Mouse (Mus musculus) CH12.LX (cell line): Measurements from ENCODE around the gene Pxk. TPM values are rescaled to one million over a fixed set of nuclear protein-coding genes. Genes with fewer than 3 reads are reported as not detected.

Source experiments
- DNase-seq: peaks from one replicate; pipeline ENCODE4 v3.0.0-alpha.2; 2013; ENCODE audit errors: extremely low read depth
- H3K27ac ChIP-seq: 2 replicates; pipeline ENCODE4 v1.5.1; 2012; ENCODE audit warnings: low read depth, mild to moderate bottlenecking, control low read depth, moderate library complexity; ENCODE audit not compliant: insufficient read depth
- H3K27me3 ChIP-seq: replicated peaks from 2 replicates; pipeline ENCODE3; 2012; ENCODE audit warnings: inconsistent platforms
- H3K36me3 ChIP-seq, 2 experiments: replicated peaks in 1 of 2; 2 replicates each; pipeline versions ENCODE3 to v1.6.1; 2012; ENCODE audit warnings: inconsistent platforms in 1 of 2, low read length in 1 of 2, mild to moderate bottlenecking in 1 of 2, mixed read lengths in 1 of 2, moderate library complexity in 1 of 2; ENCODE audit not compliant: control insufficient read depth in 1 of 2, insufficient read depth in 1 of 2
- H3K4me1 ChIP-seq, 2 experiments: 2 replicates each; pipeline ENCODE4 v1.6.1; 2012; ENCODE audit warnings: inconsistent platforms in 1 of 2, moderate library complexity in 1 of 2; ENCODE audit not compliant: insufficient read depth in 2 of 2, control insufficient read depth in 1 of 2
- H3K4me2 ChIP-seq: 2 replicates; pipeline ENCODE4 v1.6.1; 2012; ENCODE audit warnings: low read depth, mild to moderate bottlenecking, control low read depth; ENCODE audit not compliant: poor library complexity, insufficient read depth, severe bottlenecking
- H3K4me3 ChIP-seq, 3 experiments: fragments of 150-350 bp in 1 of 3; sonication (generic) in 1 of 3; replicated peaks in 1 of 3; 2 replicates each; pipeline versions ENCODE3 to v1.5.1; 2011 to 2012; ENCODE audit warnings: low read depth in 2 of 3, low read length in 2 of 3, mild to moderate bottlenecking in 2 of 3, moderate library complexity in 2 of 3, control low read depth in 1 of 3, improper control_type of control experiment in 1 of 3, inconsistent platforms in 1 of 3, mixed read lengths in 1 of 3; ENCODE audit not compliant: poor library complexity in 1 of 3
- H3K79me2 ChIP-seq: replicated peaks from 2 replicates; pipeline ENCODE4 v1.6.1; 2012; ENCODE audit warnings: mild to moderate bottlenecking, moderate library complexity; ENCODE audit not compliant: control insufficient read depth, poor library complexity, insufficient read depth, severe bottlenecking; ENCODE audit errors: extremely low read depth
- H3K9ac ChIP-seq: 2 replicates; pipeline ENCODE4 v1.6.1; 2012; ENCODE audit warnings: low read depth, mild to moderate bottlenecking, control low read depth, moderate library complexity; ENCODE audit not compliant: insufficient read depth
- H3K9me3 ChIP-seq: replicated peaks from 2 replicates; pipeline ENCODE3; 2012; ENCODE audit warnings: low read length, inconsistent platforms, mixed read lengths
- BHLHE40 ChIP-seq: IDR thresholded peaks from 2 replicates; pipeline ENCODE4 v1.6.1; 2011; ENCODE audit warnings: mild to moderate bottlenecking, low read depth, low read length, improper control_type of control experiment
- CHD2 ChIP-seq: IDR thresholded peaks from 2 replicates; pipeline ENCODE4 v1.6.1; 2011; ENCODE audit warnings: low read length, improper control_type of control experiment
- CTCF ChIP-seq, 2 experiments: IDR thresholded peaks in 1 of 2; conservative IDR thresholded peaks in 1 of 2; 2 replicates each; pipeline ENCODE4 v1.5.1; 2011 to 2012; ENCODE audit warnings: low read depth in 2 of 2, low read length in 2 of 2, improper control_type of control experiment in 1 of 2, inconsistent platforms in 1 of 2, mild to moderate bottlenecking in 1 of 2, moderate library complexity in 1 of 2
- ELF1 ChIP-seq: IDR thresholded peaks from 2 replicates; pipeline ENCODE4 v1.6.1; 2014; ENCODE audit warnings: low read depth, mild to moderate bottlenecking, inconsistent platforms, low read length, improper control_type of control experiment
- ETS1 ChIP-seq: conservative IDR thresholded peaks from 2 replicates; pipeline ENCODE4 v1.6.1; 2012; ENCODE audit warnings: low read depth, mild to moderate bottlenecking, inconsistent platforms, low read length, improper control_type of control experiment, moderate library complexity
- HCFC1 ChIP-seq: IDR thresholded peaks from 2 replicates; pipeline ENCODE4 v1.6.1; 2012; ENCODE audit warnings: low read depth, mild to moderate bottlenecking, inconsistent platforms, low read length, improper control_type of control experiment
- JUND ChIP-seq: conservative IDR thresholded peaks from 2 replicates; pipeline ENCODE4 v1.6.1; 2011; ENCODE audit warnings: low read depth, low read length, improper control_type of control experiment
- KAT2A ChIP-seq: IDR thresholded peaks from 2 replicates; pipeline ENCODE4 v1.6.1; 2012; ENCODE audit warnings: low read length, improper control_type of control experiment, inconsistent platforms; ENCODE audit not compliant: insufficient replicate concordance
- MAZ ChIP-seq: IDR thresholded peaks from 2 replicates; pipeline ENCODE4 v1.6.1; 2012; ENCODE audit warnings: low read depth, mild to moderate bottlenecking, inconsistent platforms, low read length, improper control_type of control experiment, moderate library complexity
- NELFE ChIP-seq: IDR thresholded peaks from 2 replicates; pipeline ENCODE4 v1.6.1; 2011; ENCODE audit warnings: low read depth, low read length, improper control_type of control experiment
- PAX5 ChIP-seq: IDR thresholded peaks from 2 replicates; pipeline ENCODE4 v1.6.1; 2012; ENCODE audit warnings: low read length, inconsistent platforms, mixed read lengths
- POLR2A ChIP-seq: IDR thresholded peaks from 2 replicates; pipeline ENCODE4 v1.6.1; 2011; ENCODE audit warnings: low read depth, mild to moderate bottlenecking, improper control_type of control experiment, low read length
- POLR2AphosphoS2 ChIP-seq: IDR thresholded peaks from 2 replicates; pipeline ENCODE4 v1.6.1; 2011; ENCODE audit warnings: low read depth, low read length, improper control_type of control experiment
- RAD21 ChIP-seq: IDR thresholded peaks from 2 replicates; pipeline ENCODE4 v1.6.1; 2011; ENCODE audit warnings: low read depth, mild to moderate bottlenecking, low read length, improper control_type of control experiment, moderate library complexity
- TCF12 ChIP-seq: IDR thresholded peaks from 2 replicates; pipeline ENCODE4 v1.6.1; 2014; ENCODE audit warnings: low read depth, mild to moderate bottlenecking, inconsistent platforms, low read length, improper control_type of control experiment
- USF1 ChIP-seq: IDR thresholded peaks from 2 replicates; pipeline ENCODE4 v1.6.1; 2014; ENCODE audit warnings: low read depth, mild to moderate bottlenecking, inconsistent platforms, low read length, improper control_type of control experiment
- USF2 ChIP-seq: conservative IDR thresholded peaks from 2 replicates; pipeline ENCODE4 v1.6.1; 2011; ENCODE audit warnings: low read depth, low read length, improper control_type of control experiment
- ZC3H11A ChIP-seq: IDR thresholded peaks from 2 replicates; pipeline ENCODE4 v1.6.1; 2012; ENCODE audit warnings: low read depth, mild to moderate bottlenecking, inconsistent platforms, low read length, improper control_type of control experiment
- ZMIZ1 ChIP-seq: IDR thresholded peaks from 2 replicates; pipeline ENCODE4 v1.6.1; 2012; ENCODE audit warnings: low read depth, mild to moderate bottlenecking, inconsistent platforms, low read length, improper control_type of control experiment
- ZNF384 ChIP-seq: IDR thresholded peaks from 2 replicates; pipeline ENCODE4 v1.6.1; 2012; ENCODE audit warnings: low read depth, low read length, improper control_type of control experiment, inconsistent platforms
- dilution Hi-C: fragments of 300-500 bp; cut with MboI; formaldehyde crosslinking; loops from 2 replicates; pipeline ENCODE4 v1.14.3; 2020; ENCODE audit warnings: low sequenced_read_pairs; ENCODE audit not compliant: extremely low pct_unique_long_range_greater_than_20kb, extremely low pct_ligation_motif_present
- in situ Hi-C: fragments of 300-500 bp; cut with MboI; formaldehyde crosslinking; loops from 3 replicates; pipeline ENCODE4 v1.14.3; 2019; ENCODE audit warnings: low sequenced_read_pairs, low pct_ligation_motif_present, low pct_unique_long_range_greater_than_20kb, mixed read lengths
- polyA plus RNA-seq: library from polyadenylated mRNA; unstranded; fragments of >175 nt; gene quantifications from 2 replicates; pipeline ENCODE4 v1.2.1, GENCODE M21; 2012; ENCODE audit warnings: low read depth; ENCODE audit not compliant: insufficient read length
- total RNA-seq, 2 experiments: library from RNA; depleted of rRNA; stranded (reverse); fragments of 300-350 nt in 1 of 2; fragments of >200 nt in 1 of 2; gene quantifications; 2 replicates each; pipeline ENCODE4 v1.2.3; 2012 to 2014

The Pxk gene
- total and polyA plus RNA-seq, 3 experiments, result 11.7 to 55.7 (median 28.9) TPM

- Histone ChIP-seq H3K27me3 (no peaks in the 10 kb centered on the region), H3K9ac (no peak overlapping the region), H3K36me3 (no peaks in the 10 kb centered on the region), H3K4me2 (no peak overlapping the region), H3K4me3 (no peak overlapping the region), H3K9me3 (no peaks in the 10 kb centered on the region), H3K4me1 (peaks cover 7 to 14% of the 10 kb centered on the region in 2 experiments), H3K27ac (no peak overlapping the region), H3K79me2 (no peaks in the 10 kb centered on the region)
- dilution Hi-C loops (no loop called here), in situ Hi-C loops (no loop called here)
- TF ChIP-seq USF2 (no peak), BHLHE40 (no peak), POLR2AphosphoS2 (no peak), PAX5 (no peak), ELF1 (no peak), USF1 (no peak), MAZ (no peak), HCFC1 (no peak), ZMIZ1 (no peak), POLR2A (no peak), ETS1 (no peak), KAT2A (no peak)
- DNase-seq, result no peak
Measured at GRCm38 (mm10) chr14:8192727-8193126, 94.7 kb downstream of the Pxk start.

- Histone ChIP-seq H3K36me3 (no peaks in the 10 kb centered on the region), H3K27ac (no peak overlapping the region), H3K4me1 (peaks cover 7 to 10% of the 10 kb centered on the region in 2 experiments), H3K9me3 (no peaks in the 10 kb centered on the region), H3K9ac (no peak overlapping the region), H3K27me3 (peaks cover 3% of the 10 kb centered on the region), H3K79me2 (no peaks in the 10 kb centered on the region), H3K4me3 (no peak overlapping the region), H3K4me2 (no peak overlapping the region)
- no peak for DNase-seq
- no peak for TF ChIP-seq RAD21
- TF ChIP-seq JUND, result no peak
- no peak for TF ChIP-seq ZC3H11A
- no peak for TF ChIP-seq CTCF (conservative IDR thresholded peaks at IDR 0.05 in 1 of 2, IDR thresholded peaks at IDR 0.05 in 1 of 2; ENCODE audit: low read depth in 2 of 2, low read length in 2 of 2)
- TF ChIP-seq NELFE, result no peak
- TF ChIP-seq TCF12, result no peak
- no peak for TF ChIP-seq BHLHE40
- no peak for TF ChIP-seq USF2
- TF ChIP-seq ZNF384, result no peak
- TF ChIP-seq KAT2A, result no peak
- no peak for TF ChIP-seq ETS1
- TF ChIP-seq POLR2AphosphoS2, result no peak
- no peak for TF ChIP-seq CHD2
- no peak for TF ChIP-seq ZMIZ1
- dilution Hi-C loops, result no loop called here
- in situ Hi-C loops, result no loop called here
Measured at GRCm38 (mm10) chr14:8200769-8201168, 102.8 kb downstream of the Pxk start.
